Mouse (Mus musculus) liver, adult 2 months (tissue): ENCODE results near the gene Rbm15b.

Source experiments
- CTCF ChIP-seq: fragments of 200-500 bp; IDR thresholded peaks from 2 replicates; pipeline ENCODE4 v1.5.1; 2011; ENCODE audit warnings: low read depth, low read length, control low read depth
- POLR2A ChIP-seq: fragments of 200-500 bp; IDR thresholded peaks from 2 replicates; pipeline ENCODE4 v1.6.1; 2011; ENCODE audit warnings: low read length, control low read depth; ENCODE audit not compliant: insufficient read depth; ENCODE audit errors: extremely low read depth

DNA sequence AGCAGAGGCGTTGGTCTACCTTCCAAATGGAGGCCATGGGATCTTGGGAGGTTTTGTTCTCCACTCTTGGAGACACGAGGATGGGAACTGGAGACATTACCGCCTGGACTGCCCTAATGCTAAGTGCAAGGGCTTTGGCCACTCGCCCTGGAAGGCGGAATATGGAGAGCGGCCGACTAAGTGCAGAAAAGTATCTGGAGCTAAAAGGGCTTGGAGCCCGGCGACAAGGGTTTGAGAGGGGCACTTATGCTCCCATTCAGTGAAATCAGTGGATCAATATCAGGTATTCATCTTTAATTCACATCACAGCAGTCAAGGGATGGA lies 5.3 kb upstream of the Rbm15b start:
- TF ChIP-seq CTCF = no peak
- TF ChIP-seq POLR2A = no peak
